Mouse (Mus musculus) liver, embryonic 14.5 days (tissue): Measurements from ENCODE around the gene Mfsd7a.

ENCODE experiments used
- CTCF ChIP-seq: IDR thresholded peaks from 2 replicates; pipeline ENCODE4 v1.5.1; 2016; ENCODE audit warnings: antibody characterized with exemption, low read depth, control low read depth
- EP300 ChIP-seq: IDR thresholded peaks from 2 replicates; pipeline ENCODE4 v1.6.1; 2016; ENCODE audit warnings: antibody characterized with exemption, low read depth

GRCm38 (mm10) chr5:108427186-108427585, 21.5 kb downstream of the Mfsd7a start:
- peak; percentile 91 for TF ChIP-seq CTCF
- TF ChIP-seq EP300: no peak
